Mouse (Mus musculus) CH12.LX (cell line): Measurements from ENCODE around the gene Gm5148. TPM values are rescaled to one million over a fixed set of nuclear protein-coding genes. Genes with fewer than 3 reads are reported as not detected.

ENCODE experiments used
- DNase-seq: peaks from one replicate; pipeline ENCODE4 v3.0.0-alpha.2; 2013; ENCODE audit errors: extremely low read depth
- H3K27ac ChIP-seq: 2 replicates; pipeline ENCODE4 v1.5.1; 2012; ENCODE audit warnings: low read depth, mild to moderate bottlenecking, control low read depth, moderate library complexity; ENCODE audit not compliant: insufficient read depth
- H3K27me3 ChIP-seq: replicated peaks from 2 replicates; pipeline ENCODE3; 2012; ENCODE audit warnings: inconsistent platforms
- H3K36me3 ChIP-seq, 2 experiments: replicated peaks in 1 of 2; 2 replicates each; pipeline versions ENCODE3 to v1.6.1; 2012; ENCODE audit warnings: inconsistent platforms in 1 of 2, low read length in 1 of 2, mild to moderate bottlenecking in 1 of 2, mixed read lengths in 1 of 2, moderate library complexity in 1 of 2; ENCODE audit not compliant: control insufficient read depth in 1 of 2, insufficient read depth in 1 of 2
- H3K4me1 ChIP-seq, 2 experiments: 2 replicates each; pipeline ENCODE4 v1.6.1; 2012; ENCODE audit warnings: inconsistent platforms in 1 of 2, moderate library complexity in 1 of 2; ENCODE audit not compliant: insufficient read depth in 2 of 2, control insufficient read depth in 1 of 2
- H3K4me2 ChIP-seq: 2 replicates; pipeline ENCODE4 v1.6.1; 2012; ENCODE audit warnings: low read depth, mild to moderate bottlenecking, control low read depth; ENCODE audit not compliant: poor library complexity, insufficient read depth, severe bottlenecking
- H3K4me3 ChIP-seq, 3 experiments: fragments of 150-350 bp in 1 of 3; sonication (generic) in 1 of 3; replicated peaks in 1 of 3; 2 replicates each; pipeline versions ENCODE3 to v1.5.1; 2011 to 2012; ENCODE audit warnings: low read depth in 2 of 3, low read length in 2 of 3, mild to moderate bottlenecking in 2 of 3, moderate library complexity in 2 of 3, control low read depth in 1 of 3, improper control_type of control experiment in 1 of 3, inconsistent platforms in 1 of 3, mixed read lengths in 1 of 3; ENCODE audit not compliant: poor library complexity in 1 of 3
- H3K79me2 ChIP-seq: replicated peaks from 2 replicates; pipeline ENCODE4 v1.6.1; 2012; ENCODE audit warnings: mild to moderate bottlenecking, moderate library complexity; ENCODE audit not compliant: control insufficient read depth, poor library complexity, insufficient read depth, severe bottlenecking; ENCODE audit errors: extremely low read depth
- H3K9ac ChIP-seq: 2 replicates; pipeline ENCODE4 v1.6.1; 2012; ENCODE audit warnings: low read depth, mild to moderate bottlenecking, control low read depth, moderate library complexity; ENCODE audit not compliant: insufficient read depth
- H3K9me3 ChIP-seq: replicated peaks from 2 replicates; pipeline ENCODE3; 2012; ENCODE audit warnings: low read length, inconsistent platforms, mixed read lengths
- BHLHE40 ChIP-seq: IDR thresholded peaks from 2 replicates; pipeline ENCODE4 v1.6.1; 2011; ENCODE audit warnings: mild to moderate bottlenecking, low read depth, low read length, improper control_type of control experiment
- CHD1 ChIP-seq: IDR thresholded peaks from 2 replicates; pipeline ENCODE4 v1.6.1; 2012; ENCODE audit warnings: low read depth, low read length, improper control_type of control experiment, inconsistent platforms
- CHD2 ChIP-seq: IDR thresholded peaks from 2 replicates; pipeline ENCODE4 v1.6.1; 2011; ENCODE audit warnings: low read length, improper control_type of control experiment
- CTCF ChIP-seq, 2 experiments: IDR thresholded peaks in 1 of 2; conservative IDR thresholded peaks in 1 of 2; 2 replicates each; pipeline ENCODE4 v1.5.1; 2011 to 2012; ENCODE audit warnings: low read depth in 2 of 2, low read length in 2 of 2, improper control_type of control experiment in 1 of 2, inconsistent platforms in 1 of 2, mild to moderate bottlenecking in 1 of 2, moderate library complexity in 1 of 2
- EP300 ChIP-seq: IDR thresholded peaks from 2 replicates; pipeline ENCODE4 v1.6.1; 2011; ENCODE audit warnings: low read length, improper control_type of control experiment
- GABPA ChIP-seq: IDR thresholded peaks from 2 replicates; pipeline ENCODE4 v1.6.1; 2012; ENCODE audit warnings: low read depth, low read length, improper control_type of control experiment, inconsistent platforms; ENCODE audit not compliant: insufficient replicate concordance
- HCFC1 ChIP-seq: IDR thresholded peaks from 2 replicates; pipeline ENCODE4 v1.6.1; 2012; ENCODE audit warnings: low read depth, mild to moderate bottlenecking, inconsistent platforms, low read length, improper control_type of control experiment
- JUND ChIP-seq: conservative IDR thresholded peaks from 2 replicates; pipeline ENCODE4 v1.6.1; 2011; ENCODE audit warnings: low read depth, low read length, improper control_type of control experiment
- KAT2A ChIP-seq: IDR thresholded peaks from 2 replicates; pipeline ENCODE4 v1.6.1; 2012; ENCODE audit warnings: low read length, improper control_type of control experiment, inconsistent platforms; ENCODE audit not compliant: insufficient replicate concordance
- MAFK ChIP-seq: IDR thresholded peaks from 2 replicates; pipeline ENCODE4 v1.6.1; 2011; ENCODE audit warnings: low read length, improper control_type of control experiment; ENCODE audit not compliant: insufficient replicate concordance
- MAX ChIP-seq: IDR thresholded peaks from 2 replicates; pipeline ENCODE4 v1.6.1; 2011; ENCODE audit warnings: low read length, improper control_type of control experiment
- MAZ ChIP-seq: IDR thresholded peaks from 2 replicates; pipeline ENCODE4 v1.6.1; 2012; ENCODE audit warnings: low read depth, mild to moderate bottlenecking, inconsistent platforms, low read length, improper control_type of control experiment, moderate library complexity
- MXI1 ChIP-seq: IDR thresholded peaks from 2 replicates; pipeline ENCODE4 v1.6.1; 2011; ENCODE audit warnings: mild to moderate bottlenecking, low read depth, low read length, improper control_type of control experiment
- MYC ChIP-seq: IDR thresholded peaks from 2 replicates; pipeline ENCODE4 v1.6.1; 2011; ENCODE audit warnings: low read depth, mild to moderate bottlenecking, improper control_type of control experiment, low read length
- POLR2A ChIP-seq: IDR thresholded peaks from 2 replicates; pipeline ENCODE4 v1.6.1; 2011; ENCODE audit warnings: low read depth, mild to moderate bottlenecking, improper control_type of control experiment, low read length
- POLR2AphosphoS2 ChIP-seq: IDR thresholded peaks from 2 replicates; pipeline ENCODE4 v1.6.1; 2011; ENCODE audit warnings: low read depth, low read length, improper control_type of control experiment
- RAD21 ChIP-seq: IDR thresholded peaks from 2 replicates; pipeline ENCODE4 v1.6.1; 2011; ENCODE audit warnings: low read depth, mild to moderate bottlenecking, low read length, improper control_type of control experiment, moderate library complexity
- RCOR1 ChIP-seq: conservative IDR thresholded peaks from 2 replicates; pipeline ENCODE4 v1.6.1; 2012; ENCODE audit warnings: low read depth, mild to moderate bottlenecking, inconsistent platforms, low read length, improper control_type of control experiment
- TBP ChIP-seq: conservative IDR thresholded peaks from 2 replicates; pipeline ENCODE4 v1.6.1; 2011; ENCODE audit warnings: low read depth, low read length, improper control_type of control experiment
- USF2 ChIP-seq: conservative IDR thresholded peaks from 2 replicates; pipeline ENCODE4 v1.6.1; 2011; ENCODE audit warnings: low read depth, low read length, improper control_type of control experiment
- ZC3H11A ChIP-seq: IDR thresholded peaks from 2 replicates; pipeline ENCODE4 v1.6.1; 2012; ENCODE audit warnings: low read depth, mild to moderate bottlenecking, inconsistent platforms, low read length, improper control_type of control experiment
- ZKSCAN1 ChIP-seq: IDR thresholded peaks from 2 replicates; pipeline ENCODE4 v1.6.1; 2012; ENCODE audit warnings: low read depth, inconsistent platforms, low read length, improper control_type of control experiment, borderline replicate concordance
- ZMIZ1 ChIP-seq: IDR thresholded peaks from 2 replicates; pipeline ENCODE4 v1.6.1; 2012; ENCODE audit warnings: low read depth, mild to moderate bottlenecking, inconsistent platforms, low read length, improper control_type of control experiment
- ZNF384 ChIP-seq: IDR thresholded peaks from 2 replicates; pipeline ENCODE4 v1.6.1; 2012; ENCODE audit warnings: low read depth, low read length, improper control_type of control experiment, inconsistent platforms
- dilution Hi-C: fragments of 300-500 bp; cut with MboI; formaldehyde crosslinking; loops from 2 replicates; pipeline ENCODE4 v1.14.3; 2020; ENCODE audit warnings: low sequenced_read_pairs; ENCODE audit not compliant: extremely low pct_unique_long_range_greater_than_20kb, extremely low pct_ligation_motif_present
- in situ Hi-C: fragments of 300-500 bp; cut with MboI; formaldehyde crosslinking; loops from 3 replicates; pipeline ENCODE4 v1.14.3; 2019; ENCODE audit warnings: low sequenced_read_pairs, low pct_ligation_motif_present, low pct_unique_long_range_greater_than_20kb, mixed read lengths
- polyA plus RNA-seq: library from polyadenylated mRNA; unstranded; fragments of >175 nt; gene quantifications from 2 replicates; pipeline ENCODE4 v1.2.1, GENCODE M21; 2012; ENCODE audit warnings: low read depth; ENCODE audit not compliant: insufficient read length
- total RNA-seq, 2 experiments: library from RNA; depleted of rRNA; stranded (reverse); fragments of 300-350 nt in 1 of 2; fragments of >200 nt in 1 of 2; gene quantifications; 2 replicates each; pipeline ENCODE4 v1.2.3; 2012 to 2014

Gm5148 gene
- total and polyA plus RNA-seq, 3 experiments: 146 TPM; not detected in 2

DNA sequence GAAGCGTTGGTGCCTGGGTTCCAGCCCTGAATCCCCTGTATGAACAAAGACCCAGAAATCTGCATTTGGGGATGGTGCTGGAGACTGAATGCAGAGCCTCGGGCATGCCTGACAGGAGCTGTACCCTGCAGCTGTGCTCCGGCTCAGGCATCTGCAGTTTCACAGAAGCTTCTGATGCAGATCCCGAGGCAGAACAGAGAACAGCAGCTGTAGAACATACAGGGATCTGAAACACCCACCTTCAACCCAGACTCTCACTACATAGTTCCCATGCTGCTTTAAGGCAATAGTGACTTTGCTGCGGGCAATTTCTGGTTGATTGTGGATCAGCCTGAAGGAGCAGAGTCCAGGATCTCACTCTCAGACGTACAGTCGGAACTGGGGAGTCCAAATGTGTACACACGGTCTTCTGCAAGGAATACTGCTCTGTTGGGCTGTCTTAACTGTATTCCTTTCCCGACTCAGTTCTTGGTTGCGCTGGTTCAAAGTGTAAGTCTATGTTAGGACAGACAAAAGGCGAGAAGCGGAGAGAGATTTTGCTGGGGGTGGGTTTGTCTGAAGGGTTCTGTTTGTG is 1.7 kb downstream of the Gm5148 start:
- no peak overlapping the region for H3K4me2 ChIP-seq
- H3K27ac ChIP-seq: no peak overlapping the region
- H3K4me1 ChIP-seq: peaks cover 0 to 2% of the 10 kb centered on the region in 2 experiments; a peak in 1 of 4 replicates
- dilution Hi-C loops: no loop called here
- H3K36me3 ChIP-seq: no peaks in the 10 kb centered on the region
- H3K79me2 ChIP-seq: no peaks in the 10 kb centered on the region
- H3K27me3 ChIP-seq: no peaks in the 10 kb centered on the region
- TF ChIP-seq JUND (no peak), ZNF384 (no peak), MAX (no peak), POLR2AphosphoS2 (no peak), MAFK (no peak), HCFC1 (no peak), MYC (no peak), KAT2A (no peak), ZC3H11A (no peak), CHD2 (no peak), TBP (no peak), RCOR1 (no peak), POLR2A (no peak), ZMIZ1 (no peak), USF2 (no peak)
- peak; percentile 21 for DNase-seq
- H3K9me3 ChIP-seq: no peaks in the 10 kb centered on the region
- no peak overlapping the region for H3K4me3 ChIP-seq
- H3K9ac ChIP-seq: no peak overlapping the region
- in situ Hi-C loops: no loop called here

DNA sequence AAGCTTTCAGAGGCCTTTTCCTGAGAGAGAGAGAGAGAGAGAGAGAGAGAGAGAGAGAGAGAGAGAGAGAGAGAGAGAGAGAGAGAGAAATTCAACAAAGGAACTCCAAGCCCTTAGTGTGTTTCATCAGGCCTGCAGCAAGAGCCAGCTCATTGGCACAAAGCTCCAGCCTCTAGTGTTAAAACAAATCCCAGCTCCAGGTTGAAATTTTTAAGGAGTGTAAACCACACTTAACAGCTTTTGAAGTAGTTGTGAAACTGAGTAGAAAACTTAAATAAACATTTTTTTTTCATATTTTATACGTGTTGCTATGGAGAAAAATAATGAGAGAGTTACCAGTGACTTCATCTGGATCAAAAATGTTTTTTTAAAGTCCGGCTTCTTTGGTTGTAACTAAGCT is 7.3 kb downstream of the Gm5148 start:
- Histone ChIP-seq H3K4me3 (no peak overlapping the region), H3K36me3 (no peaks in the 10 kb centered on the region), H3K4me1 (no peaks in the 10 kb centered on the region), H3K9me3 (no peaks in the 10 kb centered on the region), H3K27me3 (no peaks in the 10 kb centered on the region), H3K9ac (no peak overlapping the region), H3K27ac (no peak overlapping the region), H3K4me2 (no peak overlapping the region), H3K79me2 (no peaks in the 10 kb centered on the region)
- DNase-seq: no peak
- TF ChIP-seq MAX: no peak
- no peak for TF ChIP-seq GABPA
- no peak for TF ChIP-seq EP300
- no peak for TF ChIP-seq POLR2A
- TF ChIP-seq HCFC1: no peak
- no peak for TF ChIP-seq BHLHE40
- TF ChIP-seq ZKSCAN1: no peak
- TF ChIP-seq MAZ: no peak
- TF ChIP-seq CTCF (conservative IDR thresholded peaks at IDR 0.05 in 1 of 2, IDR thresholded peaks at IDR 0.05 in 1 of 2; ENCODE audit: low read depth in 2 of 2, low read length in 2 of 2): no peak
- no peak for TF ChIP-seq MAFK
- no peak for TF ChIP-seq POLR2AphosphoS2
- TF ChIP-seq RAD21: no peak
- TF ChIP-seq CHD1: no peak
- no peak for TF ChIP-seq MXI1
- dilution Hi-C loops: no loop called here
- in situ Hi-C loops: no loop called here
